Mouse (Mus musculus): ENCODE results near the gene Dnajc12. TPM values are rescaled to one million over a fixed set of nuclear protein-coding genes. Genes with fewer than 3 reads are reported as not detected.
"Not testable (repeated sequence)": the region's sequence is repeated elsewhere in the genome, so short reads cannot be mapped to it uniquely, and the experiment has no call there.

Gene Dnajc12
- polyA plus RNA-seq, 1 experiment from 2014 or later: 12.8 TPM

DNA sequence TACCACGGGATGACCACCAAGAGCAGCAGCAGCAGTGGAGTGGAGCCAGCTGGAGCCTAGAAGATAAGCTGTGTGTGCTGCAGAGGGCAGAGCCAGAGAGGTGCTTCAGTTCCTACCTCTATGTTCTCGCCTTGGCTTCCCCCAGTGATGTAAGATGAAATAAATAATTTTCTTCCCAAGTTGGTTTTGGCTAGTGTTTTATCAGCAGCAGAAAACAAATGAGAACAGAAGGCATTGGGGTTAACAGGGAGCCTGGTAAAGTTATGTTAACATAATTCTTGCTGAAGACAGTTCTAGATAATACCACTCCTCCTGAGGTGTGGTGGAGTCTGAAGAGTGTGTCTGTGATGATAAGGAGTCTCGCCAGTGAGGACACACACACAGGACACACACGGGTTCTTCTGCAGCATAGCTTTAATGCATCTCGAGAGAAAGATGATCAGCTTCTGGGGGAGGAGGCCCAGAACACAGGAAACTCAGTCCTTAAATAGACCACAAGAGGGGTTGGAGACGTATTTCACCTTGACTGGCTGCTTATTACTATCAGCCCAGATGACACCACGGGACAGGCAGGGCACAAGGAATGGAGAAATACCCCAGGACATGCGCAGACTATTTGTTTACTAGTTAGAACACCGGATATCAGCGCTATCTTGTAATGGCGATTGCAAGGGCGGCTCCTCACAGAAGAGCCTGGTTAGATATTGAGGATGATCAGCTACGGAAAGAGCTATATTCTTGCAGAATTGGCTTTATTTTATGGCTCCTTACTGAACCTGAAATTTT lies 62.6 kb downstream of the Dnajc12 start:
- not testable (repeated sequence) for H3K36me3 ChIP-seq; ATAC-seq (ENCODE audit: low FRiP score, low read depth); H3K27me3 ChIP-seq; H3K9me3 ChIP-seq; H3K27ac ChIP-seq; H3K4me1 ChIP-seq; H3K4me2 ChIP-seq (replicated peaks); H3K9ac ChIP-seq; H3K4me3 ChIP-seq
- 83% methylated on average over 13 of the region's 13 CpGs for WGBS

DNA sequence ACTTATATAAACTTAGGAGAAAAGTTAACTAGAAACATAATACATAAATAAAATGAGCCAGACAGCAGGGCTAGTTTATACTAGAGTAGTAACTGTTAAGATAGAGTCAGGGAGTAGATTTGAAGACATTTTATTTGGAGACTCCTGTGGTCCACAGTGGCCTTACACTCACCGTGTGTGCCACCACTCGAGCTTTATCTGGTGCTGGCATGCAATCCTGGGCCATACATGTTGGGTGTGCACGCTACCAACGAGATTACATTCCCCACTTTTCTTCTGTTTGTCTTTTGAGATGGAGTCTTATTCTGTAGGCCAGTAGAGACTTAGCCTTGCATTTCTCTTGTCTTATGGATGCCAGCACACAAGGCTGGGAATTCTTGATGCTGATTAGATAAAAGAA lies 71.7 kb downstream of the Dnajc12 start:
- peaks cover 6% of the 10 kb centered on the region for H3K4me1 ChIP-seq
- H3K9me3 ChIP-seq: no peaks in the 10 kb centered on the region
- no peak for ATAC-seq (ENCODE audit: low FRiP score, low read depth)
- H3K4me3 ChIP-seq: no peak overlapping the region
- no peaks in the 10 kb centered on the region for H3K36me3 ChIP-seq
- 83% methylated on average over 4 of the region's 4 CpGs for WGBS
- no peak overlapping the region for H3K9ac ChIP-seq
- peaks cover 6% of the 10 kb centered on the region; the same call in 1 of the 2 replicates for H3K27me3 ChIP-seq
- no peak overlapping the region for H3K4me2 ChIP-seq (replicated peaks)
- H3K27ac ChIP-seq: no peak overlapping the region

DNA sequence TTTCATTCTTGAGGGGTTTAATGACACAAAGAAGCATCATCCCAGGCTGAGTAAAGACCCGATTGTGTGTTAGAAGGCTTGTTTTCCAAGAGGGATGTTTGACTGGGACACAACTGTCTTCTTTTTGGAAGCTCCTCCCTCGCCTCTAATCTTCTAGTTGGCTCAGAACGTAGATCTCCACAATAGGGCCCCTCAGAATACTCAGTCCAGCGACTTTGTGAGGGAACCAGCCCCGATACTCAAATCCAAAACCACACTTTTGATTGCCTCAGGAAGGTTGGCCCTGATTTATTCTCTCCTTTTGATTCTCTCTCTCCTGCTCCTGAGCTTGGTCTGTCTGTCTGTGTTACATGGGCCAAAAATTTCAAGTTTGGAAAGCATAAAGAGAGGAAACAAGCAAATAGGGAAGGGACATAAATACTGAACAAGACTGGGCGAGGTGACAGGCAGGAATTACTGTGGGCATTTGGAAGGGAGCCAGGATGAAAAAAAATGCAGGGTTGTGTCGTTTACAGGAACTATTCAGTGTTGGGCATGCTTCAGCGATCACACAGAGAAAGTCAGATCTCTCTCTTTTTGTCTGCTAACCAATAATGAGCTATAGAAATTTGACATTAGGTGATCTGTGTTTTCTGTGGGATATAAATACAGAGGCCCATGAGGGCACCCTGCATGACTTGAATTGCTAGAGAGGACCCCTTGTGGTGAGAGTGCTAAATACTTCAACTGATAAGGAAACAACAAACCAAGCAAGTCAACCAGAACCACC lies 73.1 kb downstream of the Dnajc12 start:
- Histone ChIP-seq H3K4me1 (peaks cover 7% of the 10 kb centered on the region), H3K36me3 (no peaks in the 10 kb centered on the region), H3K27me3 (peaks cover 6% of the 10 kb centered on the region; the same call in 1 of the 2 replicates), H3K4me3 (no peak overlapping the region), H3K9me3 (no peaks in the 10 kb centered on the region), H3K9ac (no peak overlapping the region), H3K4me2 (replicated peaks) (no peak overlapping the region), H3K27ac (no peak overlapping the region)
- no peak for ATAC-seq (ENCODE audit: low FRiP score, low read depth)
- WGBS: 56% methylated on average over 8 of the region's 8 CpGs

DNA sequence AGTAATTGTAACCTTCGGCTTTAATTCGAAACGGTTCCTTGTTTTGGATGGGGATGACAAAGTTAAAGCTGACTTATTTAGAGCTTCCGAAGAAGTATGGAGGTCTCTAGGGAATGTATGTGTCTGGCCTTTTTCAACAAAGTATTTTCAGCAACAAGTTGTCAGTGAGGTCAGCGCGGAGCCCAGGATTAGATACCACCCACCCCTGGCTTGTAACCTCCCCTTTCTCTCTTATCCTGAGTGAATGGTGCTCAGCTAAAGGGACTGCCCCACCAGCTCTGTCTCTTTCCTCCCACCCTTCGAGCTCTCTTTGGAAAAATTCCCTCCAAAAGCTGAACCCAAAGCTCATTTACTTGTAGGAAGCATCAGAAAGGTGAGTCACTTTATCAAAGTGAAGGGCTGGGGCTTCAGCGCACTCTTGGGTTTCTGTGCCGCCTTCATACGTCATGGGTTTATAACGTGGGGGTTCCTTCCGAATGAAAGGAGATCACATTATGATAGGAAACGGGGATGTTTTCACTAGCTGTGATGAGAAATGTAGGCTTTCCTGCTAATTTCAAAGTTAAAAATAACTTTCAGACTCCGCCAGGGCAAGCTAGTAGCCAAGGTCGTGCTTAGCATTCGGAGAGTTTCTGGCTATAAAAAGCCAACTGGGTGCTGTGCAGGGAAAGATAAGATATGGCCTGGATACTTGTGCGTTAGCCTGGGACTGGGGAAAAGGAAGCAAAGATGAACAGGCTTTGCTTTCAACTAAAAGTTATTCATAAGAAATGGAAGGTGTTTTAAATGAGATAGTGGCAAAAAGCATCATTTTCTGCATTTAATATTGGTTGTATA lies 75.3 kb downstream of the Dnajc12 start:
- no peak overlapping the region for H3K9ac ChIP-seq
- WGBS: 66% methylated on average over 17 of the region's 17 CpGs

More for the DNA sequence above, 75.3 kb downstream of the Dnajc12 start:
- Histone ChIP-seq H3K9me3 (no peaks in the 10 kb centered on the region), H3K27ac (no peak overlapping the region), H3K36me3 (no peaks in the 10 kb centered on the region), H3K4me1 (peaks cover 7% of the 10 kb centered on the region), H3K4me3 (no peak overlapping the region), H3K27me3 (peaks cover 6% of the 10 kb centered on the region; the same call in 1 of the 2 replicates), H3K4me2 (replicated peaks) (no peak overlapping the region)
- no peak for ATAC-seq (ENCODE audit: low FRiP score, low read depth)

Other genes starting within 250 kb of the Dnajc12 start
- gene Mypn, start 178.5 kb upstream of the Dnajc12 start, polyA plus RNA-seq (2015; fragmentation: Nextera tagmentation; extraction: Ambion mirVana): 2.6 TPM in 2 replicates
- 37.8 and 38.7 TPM in 2 replicates for gene Herc4, start 138.6 kb upstream of the Dnajc12 start, polyA plus RNA-seq (2015; fragmentation: Nextera tagmentation; extraction: Ambion mirVana)
- 6.5 and 7.3 TPM in 2 replicates for gene Sirt1, start 739 bp upstream of the Dnajc12 start, polyA plus RNA-seq (2015; fragmentation: Nextera tagmentation; extraction: Ambion mirVana)
- not detected in 2 replicates for gene Gm7075, start 39.3 kb downstream of the Dnajc12 start, polyA plus RNA-seq (2015; fragmentation: Nextera tagmentation; extraction: Ambion mirVana)
- gene Ctnna3, start 47.7 kb downstream of the Dnajc12 start, polyA plus RNA-seq (2015; fragmentation: Nextera tagmentation; extraction: Ambion mirVana): 0.75 and 1.0 TPM in 2 replicates